Mouse (Mus musculus) neural tube, embryonic 11.5 days (tissue): Measurements from ENCODE around the gene Rcor1. TPM values are rescaled to one million over a fixed set of nuclear protein-coding genes. Genes with fewer than 3 reads are reported as not detected.
A peak's percentile ranks its signal among the peaks of the same experiment; 100 is the strongest.

Source experiments
- ATAC-seq: fragments of 200-750 bp; cut with Nextera tagmentation; 2 replicates; pipeline ENCODE4 v1.8.0; 2017; ENCODE audit warnings: moderate number of reproducible peaks, mild to moderate bottlenecking, moderate TSS enrichment, moderate library complexity; ENCODE audit not compliant: insufficient read depth, low FRiP score, low TSS enrichment
- DNase-seq: peaks from one replicate; pipeline ENCODE4 v3.0.0-alpha.2; 2015; ENCODE audit warnings: low spot score
- H3K27ac ChIP-seq: fragments of 300-500 bp; sonication (generic); 2 replicates; pipeline ENCODE4 v1.5.1; 2014; ENCODE audit warnings: low read depth, mild to moderate bottlenecking, low read length
- H3K27me3 ChIP-seq: fragments of 300-500 bp; sonication (generic); 2 replicates; pipeline ENCODE4 v1.6.1; 2014; ENCODE audit warnings: mild to moderate bottlenecking, low read length, mixed read lengths; ENCODE audit not compliant: control insufficient read depth, insufficient read depth
- H3K36me3 ChIP-seq: fragments of 300-500 bp; sonication (generic); 2 replicates; pipeline ENCODE4 v1.6.1; 2014; ENCODE audit warnings: mild to moderate bottlenecking, low read length, moderate library complexity, mixed read lengths; ENCODE audit not compliant: control insufficient read depth, insufficient read depth
- H3K4me1 ChIP-seq: fragments of 300-500 bp; sonication (generic); 2 replicates; pipeline ENCODE4 v1.6.1; 2014; ENCODE audit warnings: low read length, mixed read lengths; ENCODE audit not compliant: control insufficient read depth, insufficient read depth
- H3K4me2 ChIP-seq: fragments of 300-500 bp; sonication (generic); 2 replicates; pipeline ENCODE4 v1.6.1; 2014; ENCODE audit warnings: low read depth, mild to moderate bottlenecking, moderate library complexity
- H3K4me3 ChIP-seq: fragments of 300-500 bp; sonication (generic); 2 replicates; pipeline ENCODE4 v1.5.1; 2014; ENCODE audit warnings: low read depth, low read length
- H3K9ac ChIP-seq: fragments of 300-500 bp; sonication (generic); 2 replicates; pipeline ENCODE4 v1.6.1; 2014; ENCODE audit warnings: mild to moderate bottlenecking, low read length
- H3K9me3 ChIP-seq: fragments of 300-500 bp; sonication (generic); 2 replicates; pipeline ENCODE4 v1.6.1; 2016; ENCODE audit warnings: low read length; ENCODE audit not compliant: control insufficient read depth
- WGBS: fragments of 180-500 bp; shearing (Covaris S2); extraction: QIAGEN DNeasy Blood & Tissue Kit; methylation state at CpG from one replicate; pipeline ENCODE4 v1.1.7; 2014; 5-methylcytosine and 5-hydroxymethylcytosine counted together
- polyA plus RNA-seq: library from polyadenylated mRNA; unstranded; fragments of >200 nt; fragmentation: Nextera tagmentation; extraction: Ambion mirVana; gene quantifications from 2 replicates; pipeline ENCODE4 v1.2.1, GENCODE M21; 2014

The Rcor1 gene
- polyA plus RNA-seq, 1 experiment from 2014 or later = 16.1 TPM

DNA sequence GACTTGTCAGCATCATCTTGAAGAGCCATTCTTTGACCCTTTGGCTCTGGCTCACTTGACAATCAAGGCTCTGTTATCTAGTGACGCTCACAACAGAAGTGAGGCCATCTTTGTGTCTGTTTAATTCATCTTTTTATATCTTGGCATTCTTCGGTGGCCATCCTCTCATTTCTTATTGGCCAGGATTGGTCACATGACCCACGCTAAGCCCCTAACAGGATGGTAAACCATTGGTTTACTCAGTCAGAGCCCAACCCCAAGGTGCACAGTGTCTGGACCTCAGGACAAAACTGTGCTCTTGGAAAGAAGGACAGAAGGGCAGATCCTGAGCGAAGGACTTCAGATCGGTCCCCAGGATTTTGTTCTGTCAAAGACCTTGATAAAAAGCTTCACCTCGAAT lies 113.4 kb downstream of the Rcor1 start:
- Histone ChIP-seq H3K4me3 (no peak overlapping the region), H3K4me1 (no peaks in the 10 kb centered on the region), H3K36me3 (no peaks in the 10 kb centered on the region), H3K9me3 (no peaks in the 10 kb centered on the region), H3K4me2 (no peak overlapping the region), H3K9ac (no peak overlapping the region), H3K27me3 (no peaks in the 10 kb centered on the region), H3K27ac (no peak overlapping the region)
- ATAC-seq (no peak), DNase-seq (no peak)
- 86% methylated on average over 6 of the region's 6 CpGs for WGBS

DNA sequence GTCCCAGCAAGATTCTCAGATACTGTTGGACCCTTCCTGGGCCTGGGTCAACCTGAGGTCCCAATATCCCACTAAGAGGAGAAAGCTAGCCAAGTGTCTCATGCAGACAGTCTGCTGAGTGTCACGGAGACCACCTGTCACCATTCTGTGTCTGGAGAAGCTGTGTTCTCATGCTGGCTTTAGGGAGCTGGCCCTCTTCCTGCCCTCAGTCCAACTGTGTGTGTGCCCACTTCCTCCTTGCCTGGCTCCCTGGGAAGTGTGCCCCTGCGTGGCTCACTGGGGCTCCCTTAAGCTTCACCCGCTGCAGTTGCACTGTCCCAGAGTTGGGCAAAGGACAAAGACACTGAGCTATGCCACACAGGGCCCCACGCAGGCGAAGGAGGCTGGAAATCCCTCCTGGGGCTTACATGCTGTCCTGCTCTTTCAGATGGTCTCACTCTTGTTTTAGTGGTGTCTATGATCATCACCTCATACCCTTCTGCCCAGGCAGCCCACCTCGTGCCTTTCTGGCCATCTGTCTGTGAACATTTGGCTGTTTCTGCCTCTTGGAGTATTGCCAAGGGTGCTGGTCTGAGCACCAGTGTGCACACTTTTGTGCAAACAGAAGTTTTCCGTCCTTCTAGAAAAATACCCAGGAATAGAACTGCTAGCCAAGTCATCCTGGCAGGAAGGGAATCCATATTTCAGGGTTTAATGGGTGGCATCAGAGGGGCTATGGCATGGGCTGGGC lies 114.0 kb downstream of the Rcor1 start:
- DNase-seq (no peak), ATAC-seq (no peak)
- Histone ChIP-seq H3K36me3 (no peaks in the 10 kb centered on the region), H3K4me2 (no peak overlapping the region), H3K27ac (no peak overlapping the region), H3K27me3 (no peaks in the 10 kb centered on the region), H3K9me3 (no peaks in the 10 kb centered on the region), H3K4me3 (no peak overlapping the region), H3K9ac (no peak overlapping the region), H3K4me1 (no peaks in the 10 kb centered on the region)
- 70% methylated on average over 7 of the region's 7 CpGs for WGBS

DNA sequence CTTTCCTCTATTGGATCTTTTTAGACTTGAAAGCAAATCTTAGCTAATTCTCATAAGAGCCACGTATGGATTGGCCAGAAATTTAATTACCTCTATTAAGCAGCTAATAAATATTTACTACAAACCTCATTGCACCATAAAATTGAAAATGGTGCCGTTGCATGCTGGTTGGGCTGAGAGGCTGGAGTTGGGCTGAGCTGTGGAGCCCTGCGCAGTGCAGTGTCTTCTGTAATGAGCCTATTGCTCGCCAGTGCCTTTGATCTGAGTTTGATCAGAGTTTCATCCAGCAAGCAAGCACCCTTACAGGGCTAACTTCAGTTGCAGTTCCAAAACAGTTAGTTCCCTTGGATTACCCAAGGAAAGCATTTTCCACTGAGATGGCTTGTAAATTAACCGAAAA lies 114.8 kb downstream of the Rcor1 start:
- no peak overlapping the region for H3K27ac ChIP-seq
- H3K9ac ChIP-seq = no peak overlapping the region
- WGBS = 51% methylated on average over 5 of the region's 5 CpGs
- no peaks in the 10 kb centered on the region for H3K4me1 ChIP-seq
- ATAC-seq (no peak), DNase-seq (no peak)
- no peaks in the 10 kb centered on the region for H3K9me3 ChIP-seq
- no peaks in the 10 kb centered on the region for H3K27me3 ChIP-seq
- no peak overlapping the region for H3K4me3 ChIP-seq
- no peak overlapping the region for H3K4me2 ChIP-seq
- no peaks in the 10 kb centered on the region for H3K36me3 ChIP-seq

DNA sequence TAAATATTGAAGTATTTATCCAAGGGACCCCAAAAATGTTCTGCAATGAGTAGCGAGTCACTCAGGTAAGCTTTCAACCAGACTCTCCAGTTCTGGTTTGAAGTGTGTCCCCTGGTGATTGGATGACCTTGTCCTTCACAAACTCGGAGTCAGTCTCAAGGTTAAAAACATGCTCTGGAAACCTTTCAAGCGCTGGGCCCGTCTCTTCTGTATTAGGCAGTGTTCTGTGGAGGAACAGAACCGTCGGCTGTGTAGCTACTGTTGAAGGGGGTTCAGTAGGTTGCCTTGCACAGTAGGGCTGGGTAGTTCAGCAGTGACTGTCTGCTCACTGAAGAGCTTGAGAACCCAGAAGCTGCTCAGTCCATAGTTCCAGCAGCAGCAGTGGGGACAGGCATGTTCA lies 115.5 kb downstream of the Rcor1 start:
- Histone ChIP-seq H3K4me1 (no peaks in the 10 kb centered on the region), H3K4me3 (no peak overlapping the region), H3K36me3 (no peaks in the 10 kb centered on the region), H3K27me3 (no peaks in the 10 kb centered on the region), H3K4me2 (no peak overlapping the region), H3K9me3 (no peaks in the 10 kb centered on the region), H3K27ac (no peak overlapping the region), H3K9ac (no peak overlapping the region)
- DNase-seq (no peak), ATAC-seq (no peak)
- 88% methylated on average over 6 of the region's 6 CpGs for WGBS

DNA sequence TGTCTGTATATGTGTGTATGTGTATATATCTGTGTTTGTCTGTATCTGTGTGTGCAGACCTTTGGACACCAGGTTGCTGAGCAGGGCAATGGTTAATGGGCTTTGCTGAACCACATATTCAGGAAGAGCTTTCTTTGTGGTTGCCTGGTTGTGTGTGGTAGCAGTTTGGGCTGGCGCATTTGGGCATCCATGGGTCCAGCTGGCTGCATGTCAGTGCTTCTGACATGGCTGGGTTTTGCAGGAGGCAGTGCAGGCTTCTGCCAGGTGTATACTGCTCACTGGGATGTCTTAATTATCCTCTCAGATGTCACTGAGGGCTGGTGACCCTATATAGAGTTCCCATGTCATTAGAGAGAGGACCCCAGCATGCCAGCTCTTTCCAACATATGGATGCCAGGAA lies 116.6 kb downstream of the Rcor1 start:
- H3K9ac ChIP-seq = no peak overlapping the region
- H3K4me1 ChIP-seq = no peaks in the 10 kb centered on the region
- no peak overlapping the region for H3K4me2 ChIP-seq
- WGBS = 100% methylated on average over 1 of the region's 1 CpGs
- no peaks in the 10 kb centered on the region for H3K9me3 ChIP-seq
- no peak overlapping the region for H3K4me3 ChIP-seq
- ATAC-seq (no peak), DNase-seq (no peak)
- no peak overlapping the region for H3K27ac ChIP-seq
- H3K36me3 ChIP-seq = no peaks in the 10 kb centered on the region
- H3K27me3 ChIP-seq = no peaks in the 10 kb centered on the region

DNA sequence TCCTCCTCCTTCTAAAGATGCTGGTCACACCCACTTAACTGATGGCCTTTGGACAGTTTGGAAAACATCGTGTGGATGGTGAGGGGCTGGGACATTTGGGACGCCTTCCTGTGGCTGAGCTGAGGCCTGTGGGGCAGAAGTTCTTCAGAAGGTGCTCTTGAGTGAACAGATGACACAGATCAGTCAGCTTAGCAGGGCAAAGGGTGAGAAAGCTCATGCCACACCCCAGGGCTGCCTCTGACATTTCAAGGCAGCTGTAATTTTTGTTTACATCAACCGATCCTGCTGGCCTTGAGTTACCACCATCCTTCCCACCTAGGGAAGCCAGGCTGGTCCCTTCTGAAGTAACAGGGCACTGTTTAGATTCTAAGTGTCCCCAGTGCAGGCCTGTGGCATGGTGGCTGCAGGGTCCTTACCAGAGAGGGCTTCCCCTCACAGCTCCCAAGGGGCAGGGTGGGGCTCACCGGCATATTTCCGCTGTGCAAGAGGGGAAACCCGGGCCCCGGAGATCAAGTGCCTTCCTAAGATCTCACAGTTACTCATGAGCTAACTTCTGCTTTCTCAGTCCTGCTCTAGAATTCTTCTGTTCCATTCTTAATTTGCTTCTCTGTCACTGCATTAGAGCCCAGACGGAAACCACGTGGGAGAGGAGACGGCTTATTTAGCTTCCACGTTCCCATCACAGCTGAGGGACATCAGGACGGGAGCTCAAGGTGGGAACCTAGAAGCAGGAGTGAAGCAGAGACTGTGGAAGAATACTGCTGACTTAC lies 120.7 kb downstream of the Rcor1 start:
- H3K9ac ChIP-seq = no peak overlapping the region
- H3K4me1 ChIP-seq = peaks cover 10% of the 10 kb centered on the region
- no peaks in the 10 kb centered on the region for H3K36me3 ChIP-seq
- DNase-seq (no peak), ATAC-seq (no peak)
- no peak overlapping the region for H3K4me3 ChIP-seq
- H3K27me3 ChIP-seq = no peaks in the 10 kb centered on the region
- 72% methylated on average over 12 of the region's 12 CpGs for WGBS
- 0 out of 2 replicates have a peak overlapping the region, but pooled peaks have one; percentile 20 for H3K27ac ChIP-seq
- no peak overlapping the region for H3K4me2 ChIP-seq
- no peaks in the 10 kb centered on the region for H3K9me3 ChIP-seq

DNA sequence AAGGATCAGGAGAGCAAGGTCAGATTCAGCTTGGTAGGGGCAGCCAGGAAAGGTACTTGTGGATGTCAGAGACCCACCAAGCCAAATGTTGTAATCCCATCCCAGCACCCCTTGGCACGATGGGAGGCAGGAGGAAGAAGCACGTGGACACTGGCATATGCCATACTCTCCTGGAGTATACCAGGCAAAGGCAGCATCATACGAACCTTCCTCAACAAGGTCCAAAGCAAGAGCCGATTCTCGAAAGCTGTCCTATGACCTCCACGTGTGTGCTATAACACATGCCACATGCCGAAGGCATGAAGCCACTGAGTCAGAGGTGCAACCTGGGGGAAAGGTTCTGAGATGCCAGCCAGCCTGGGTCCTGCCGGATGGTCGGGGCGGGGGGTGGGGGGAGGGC lies 121.7 kb downstream of the Rcor1 start:
- DNase-seq (no peak), ATAC-seq (no peak)
- 93% methylated on average over 10 of the region's 10 CpGs for WGBS
- Histone ChIP-seq H3K36me3 (no peaks in the 10 kb centered on the region), H3K27ac (no peak overlapping the region), H3K4me1 (peaks cover 13% of the 10 kb centered on the region), H3K9me3 (no peaks in the 10 kb centered on the region), H3K27me3 (no peaks in the 10 kb centered on the region), H3K4me2 (no peak overlapping the region), H3K9ac (no peak overlapping the region), H3K4me3 (no peak overlapping the region)

DNA sequence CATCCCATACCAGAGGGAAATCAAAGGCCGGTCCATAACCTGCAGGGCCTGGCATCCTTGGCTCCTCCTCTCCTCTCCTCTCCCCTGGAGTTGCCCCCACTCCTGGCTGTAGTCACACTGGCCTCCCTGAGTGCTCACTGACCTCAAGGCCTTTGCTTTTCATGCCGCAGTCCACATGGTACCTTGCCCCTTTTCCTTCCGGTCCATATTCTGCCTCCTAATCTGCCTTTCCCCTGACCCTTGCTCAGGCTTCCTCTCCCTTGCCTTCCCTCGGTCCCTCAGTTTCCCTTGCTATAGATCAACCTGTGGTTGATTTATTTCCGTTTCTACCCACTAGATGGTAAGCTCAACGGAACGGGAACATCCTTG lies 122.8 kb downstream of the Rcor1 start:
- Histone ChIP-seq H3K9me3 (no peaks in the 10 kb centered on the region), H3K27ac (no peak overlapping the region), H3K4me2 (peak overlapping the region; percentile 34; the same call in 1 of the 2 replicates), H3K9ac (no peak overlapping the region), H3K4me3 (no peak overlapping the region), H3K27me3 (no peaks in the 10 kb centered on the region), H3K36me3 (no peaks in the 10 kb centered on the region), H3K4me1 (peaks cover 13% of the 10 kb centered on the region)
- WGBS = 31% methylated on average over 7 of the region's 7 CpGs
- ATAC-seq = no peak
- DNase-seq = no peak
